Mouse (Mus musculus): ENCODE data around the gene Mrpl1.

Mrpl1 gene

GRCm38 (mm10) chr5:96209459-96209858, at the start of gene Mrpl1:
Gene Mrpl1, plus strand, starts transcription at chr5:96209493.
- DNase-seq = peak; percentile 63

GRCm38 (mm10) chr5:96160467-96161262, 48.6 kb upstream of the Mrpl1 start:
- DNase-seq = peak; percentile 56

GRCm38 (mm10) chr5:96161263-96161577, 48.1 kb upstream of the Mrpl1 start:
- DNase-seq = no peak

- peak; percentile 71 for DNase-seq
Observed at GRCm38 (mm10) chr5:96161578-96162398, 47.5 kb upstream of the Mrpl1 start.

GRCm38 (mm10) chr5:96162399-96163331, 46.6 kb upstream of the Mrpl1 start:
- peak; percentile 87 for DNase-seq

- no peak for DNase-seq
Observed at GRCm38 (mm10) chr5:96163396-96164020, 45.8 kb upstream of the Mrpl1 start.

- peak; percentile 76 for DNase-seq
Observed at GRCm38 (mm10) chr5:96164021-96164411, 45.3 kb upstream of the Mrpl1 start, which contains the start of gene Cnot6l. Gene Cnot6l, minus strand, starts transcription at chr5:96164171.

GRCm38 (mm10) chr5:96166761-96167160, 42.5 kb upstream of the Mrpl1 start:
- DNase-seq = peak; percentile 13

GRCm38 (mm10) chr5:96170443-96170842, 38.9 kb upstream of the Mrpl1 start:
- DNase-seq = no peak

GRCm38 (mm10) chr5:96171765-96172164, 37.5 kb upstream of the Mrpl1 start:
- DNase-seq = no peak

GRCm38 (mm10) chr5:96176121-96176520, 33.2 kb upstream of the Mrpl1 start:
- peak; percentile 36 for DNase-seq

- no peak for DNase-seq
Observed at GRCm38 (mm10) chr5:96176879-96177358, 32.4 kb upstream of the Mrpl1 start.

GRCm38 (mm10) chr5:96183211-96183610, 26.1 kb upstream of the Mrpl1 start:
- no peak for DNase-seq

- no peak for DNase-seq
Observed at GRCm38 (mm10) chr5:96183987-96184386, 25.3 kb upstream of the Mrpl1 start.

GRCm38 (mm10) chr5:96189761-96190160, 19.5 kb upstream of the Mrpl1 start:
- no peak for DNase-seq

GRCm38 (mm10) chr5:96191251-96191650, 18.0 kb upstream of the Mrpl1 start:
- no peak for DNase-seq

GRCm38 (mm10) chr5:96196547-96197052, 12.7 kb upstream of the Mrpl1 start:
- peak; percentile 26 for DNase-seq

GRCm38 (mm10) chr5:96198271-96198670, 11.0 kb upstream of the Mrpl1 start:
- no peak for DNase-seq

- no peak for DNase-seq
Observed at GRCm38 (mm10) chr5:96200269-96200668, 9.0 kb upstream of the Mrpl1 start.

- no peak for DNase-seq
Observed at GRCm38 (mm10) chr5:96201462-96202154, 7.7 kb upstream of the Mrpl1 start.

- peak; percentile 87 for DNase-seq
Observed at GRCm38 (mm10) chr5:96206897-96207296, 2.4 kb upstream of the Mrpl1 start.

Data from lung, postnatal 10 days (tissue).